Mouse (Mus musculus): ENCODE data around the gene Ubl3. TPM values are rescaled to one million over a fixed set of nuclear protein-coding genes. Genes with fewer than 3 reads are reported as not detected.

The Ubl3 gene
- total RNA-seq (2021), result 100 to 1,000 TPM in 1 of 2 experiments, 10 to 100 TPM in 1; 92.7 to 112 TPM
- polyA plus RNA-seq (2012; rRNA removed), result 43.6 and 55.3 TPM in 2 replicates
- long read RNA-seq, full-length matches to known transcripts, result 137 of 146 reads
- long read RNA-seq, partial matches to known transcripts, result 7 of 146 reads
- long read RNA-seq, other reads (novel, unspliced or antisense), result 2 of 146 reads

DNA sequence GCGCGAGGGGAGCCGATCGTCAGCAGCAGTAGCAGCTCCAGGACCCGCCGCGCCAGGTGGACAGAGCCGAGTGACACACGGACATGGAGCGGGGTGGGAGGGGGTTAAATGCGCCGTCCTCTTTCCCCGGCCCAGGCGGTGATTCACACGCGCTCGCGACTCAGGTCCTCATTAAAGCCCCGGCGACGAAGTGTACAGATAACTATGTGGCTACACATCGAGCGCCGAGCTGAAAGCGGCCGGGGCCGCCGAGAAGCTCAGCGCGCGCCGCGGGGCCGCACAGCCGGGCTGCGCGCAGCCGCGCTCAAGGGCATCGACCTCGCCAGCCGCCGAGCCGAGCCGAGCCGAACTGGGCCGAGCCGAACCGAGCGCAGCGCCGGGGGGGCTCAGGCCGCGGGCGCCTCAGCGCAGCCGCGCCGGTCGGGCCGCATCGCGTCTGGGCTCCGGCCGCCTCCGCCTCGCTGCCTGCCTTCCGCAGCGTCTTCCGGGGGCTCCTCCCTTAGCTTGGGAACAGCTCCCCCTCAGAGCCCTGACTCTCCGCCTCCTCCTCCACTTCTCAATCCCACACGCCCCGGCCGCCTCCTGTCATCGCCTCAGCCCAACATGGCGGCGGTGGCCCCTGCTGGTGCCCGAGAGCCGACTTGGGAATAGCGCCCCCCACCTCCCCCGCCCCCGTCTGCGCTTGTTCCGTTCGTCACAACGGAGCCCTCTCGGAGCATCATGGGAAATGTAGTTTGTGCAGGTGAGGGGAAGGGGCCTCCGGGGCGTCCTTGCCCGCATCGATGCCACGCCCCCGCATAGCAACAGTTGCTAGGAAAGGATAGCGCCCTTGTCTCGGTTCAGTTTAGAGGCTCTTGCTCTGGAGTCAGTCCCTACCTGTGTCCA is at the start of gene Ubl3:
Ubl3 (minus strand) TSS at position 603 of the 885 bp plus-strand sequence.
- DNase-seq, result peak; percentile 93 to 94
- H3K36me3 ChIP-seq (ENCODE audit: control insufficient read depth, insufficient read depth, low read length), result peaks cover 14% of the 10 kb centered on the region
- TF ChIP-seq POLR2A (IDR thresholded peaks at IDR 0.05; ENCODE audit: insufficient read depth, low read depth, low read length), result peak; percentile 72; the same call in 1 of the 2 replicates
- peak; percentile 47 for TF ChIP-seq CTCF (IDR thresholded peaks at IDR 0.05)
- no peak for TF ChIP-seq EP300 (IDR thresholded peaks at IDR 0.05; ENCODE audit: insufficient read depth, low read depth, low read length)
- peak within 1 kb of the TSS; percentile 88 for H3K27ac ChIP-seq
- under 1% methylated on average over 94 of the region's 95 CpGs for WGBS
- peak within 1 kb of the TSS; percentile 84 for H3K9ac ChIP-seq (ENCODE audit: low read depth, low read length)
- H3K79me2 ChIP-seq (replicated peaks; ENCODE audit: control insufficient read depth, insufficient read depth, low read length), result peaks cover 7% of the 10 kb centered on the region
- peaks cover 17% of the 10 kb centered on the region for H3K4me1 ChIP-seq (ENCODE audit: control insufficient read depth, insufficient read depth, low read length)
- H3K27me3 ChIP-seq (ENCODE audit: control insufficient read depth, insufficient read depth, low read length), result no peaks in the 10 kb centered on the region
- intact Hi-C loops (cut with DNase I), result loop anchor here (5.0 kb wide), 3 partner anchors 40 to 190 kb away; no protein-coding TSS in a partner anchor
- peak within 1 kb of the TSS; percentile 53 for H3K4me3 ChIP-seq

DNA sequence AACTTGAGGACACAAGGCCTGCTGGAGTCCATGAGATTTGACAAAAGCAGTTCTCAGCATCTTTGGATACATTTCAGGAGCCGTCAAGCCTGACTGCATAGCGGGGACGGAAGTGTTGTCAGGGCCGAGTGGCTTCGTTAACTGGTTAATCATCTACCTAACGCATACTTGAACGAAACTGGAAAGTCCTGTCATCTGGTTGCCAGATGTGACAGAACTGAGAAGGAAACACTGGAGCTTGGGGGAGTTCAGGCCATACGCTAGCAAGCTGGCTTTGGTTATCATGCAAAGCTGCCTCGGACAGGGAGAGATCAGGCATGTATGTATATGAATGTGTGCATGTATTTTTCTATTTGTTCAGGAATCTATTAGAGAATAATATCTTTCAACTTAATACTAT is 45.8 kb upstream of the Ubl3 start:
- DNase-seq, result no peak
- intact Hi-C loops (cut with DNase I), result no loop called here
- Histone ChIP-seq H3K9ac (ENCODE audit: low read depth, low read length) (no peak overlapping the region), H3K79me2 (replicated peaks; ENCODE audit: control insufficient read depth, insufficient read depth, low read length) (no peaks in the 10 kb centered on the region), H3K4me1 (ENCODE audit: control insufficient read depth, insufficient read depth, low read length) (no peaks in the 10 kb centered on the region), H3K36me3 (ENCODE audit: control insufficient read depth, insufficient read depth, low read length) (no peaks in the 10 kb centered on the region), H3K4me3 (no peak overlapping the region), H3K27me3 (ENCODE audit: control insufficient read depth, insufficient read depth, low read length) (no peaks in the 10 kb centered on the region), H3K27ac (no peak overlapping the region)
- WGBS, result 81% methylated on average over 9 of the region's 9 CpGs
- no peak for TF ChIP-seq POLR2A (IDR thresholded peaks at IDR 0.05; ENCODE audit: insufficient read depth, low read depth, low read length)
- no peak for TF ChIP-seq EP300 (IDR thresholded peaks at IDR 0.05; ENCODE audit: insufficient read depth, low read depth, low read length)
- no peak for TF ChIP-seq CTCF (IDR thresholded peaks at IDR 0.05)

GRCm38 (mm10) chr5:148596086-148596753 is 43.6 kb upstream of the Ubl3 start:
- no peak for DNase-seq
- H3K4me1 ChIP-seq (ENCODE audit: control insufficient read depth, insufficient read depth, low read length), result no peaks in the 10 kb centered on the region
- no peaks in the 10 kb centered on the region for H3K36me3 ChIP-seq (ENCODE audit: control insufficient read depth, insufficient read depth, low read length)
- H3K27ac ChIP-seq, result no peak overlapping the region
- H3K4me3 ChIP-seq, result no peak overlapping the region
- TF ChIP-seq POLR2A (IDR thresholded peaks at IDR 0.05; ENCODE audit: insufficient read depth, low read depth, low read length) (no peak), EP300 (IDR thresholded peaks at IDR 0.05; ENCODE audit: insufficient read depth, low read depth, low read length) (no peak), CTCF (IDR thresholded peaks at IDR 0.05) (no peak)
- H3K27me3 ChIP-seq (ENCODE audit: control insufficient read depth, insufficient read depth, low read length), result no peaks in the 10 kb centered on the region
- intact Hi-C loops (cut with DNase I), result no loop called here
- WGBS, result 66% methylated on average over 15 of the region's 15 CpGs
- H3K9ac ChIP-seq (ENCODE audit: low read depth, low read length), result no peak overlapping the region
- no peaks in the 10 kb centered on the region for H3K79me2 ChIP-seq (replicated peaks; ENCODE audit: control insufficient read depth, insufficient read depth, low read length)

DNA sequence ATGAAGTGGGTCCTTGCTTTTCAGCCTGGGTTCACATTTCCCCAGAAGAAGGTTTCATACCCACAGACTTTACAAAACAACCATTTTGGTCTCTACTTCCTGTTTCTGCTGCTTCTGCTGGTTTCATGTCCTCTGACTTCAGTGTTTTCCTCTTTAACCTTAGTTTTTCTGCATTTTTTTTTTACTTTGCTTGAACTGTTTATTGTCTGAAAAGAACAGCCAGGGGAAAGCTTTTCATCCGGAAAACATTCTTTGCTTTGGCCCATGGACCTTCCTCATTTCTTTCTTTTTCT is 42.8 kb upstream of the Ubl3 start:
- H3K4me3 ChIP-seq, result no peak overlapping the region
- WGBS, result 70% methylated on average over 1 of the region's 1 CpGs
- H3K36me3 ChIP-seq (ENCODE audit: control insufficient read depth, insufficient read depth, low read length), result no peaks in the 10 kb centered on the region
- TF ChIP-seq CTCF (IDR thresholded peaks at IDR 0.05), result no peak
- no peak for TF ChIP-seq POLR2A (IDR thresholded peaks at IDR 0.05; ENCODE audit: insufficient read depth, low read depth, low read length)
- TF ChIP-seq EP300 (IDR thresholded peaks at IDR 0.05; ENCODE audit: insufficient read depth, low read depth, low read length), result no peak
- H3K79me2 ChIP-seq (replicated peaks; ENCODE audit: control insufficient read depth, insufficient read depth, low read length), result no peaks in the 10 kb centered on the region
- H3K27ac ChIP-seq, result no peak overlapping the region
- no peak for DNase-seq
- H3K4me1 ChIP-seq (ENCODE audit: control insufficient read depth, insufficient read depth, low read length), result no peaks in the 10 kb centered on the region
- H3K9ac ChIP-seq (ENCODE audit: low read depth, low read length), result no peak overlapping the region
- H3K27me3 ChIP-seq (ENCODE audit: control insufficient read depth, insufficient read depth, low read length), result no peaks in the 10 kb centered on the region
- intact Hi-C loops (cut with DNase I), result no loop called here

GRCm38 (mm10) chr5:148594693-148595458 is 42.3 kb upstream of the Ubl3 start:
- H3K4me3 ChIP-seq, result no peak overlapping the region
- no peak overlapping the region for H3K27ac ChIP-seq
- DNase-seq, result no peak
- H3K79me2 ChIP-seq (replicated peaks; ENCODE audit: control insufficient read depth, insufficient read depth, low read length), result no peaks in the 10 kb centered on the region
- intact Hi-C loops (cut with DNase I), result no loop called here
- no peaks in the 10 kb centered on the region for H3K36me3 ChIP-seq (ENCODE audit: control insufficient read depth, insufficient read depth, low read length)
- no peaks in the 10 kb centered on the region for H3K4me1 ChIP-seq (ENCODE audit: control insufficient read depth, insufficient read depth, low read length)
- no peak overlapping the region for H3K9ac ChIP-seq (ENCODE audit: low read depth, low read length)
- TF ChIP-seq EP300 (IDR thresholded peaks at IDR 0.05; ENCODE audit: insufficient read depth, low read depth, low read length) (no peak), CTCF (IDR thresholded peaks at IDR 0.05) (no peak), POLR2A (IDR thresholded peaks at IDR 0.05; ENCODE audit: insufficient read depth, low read depth, low read length) (no peak)
- 82% methylated on average over 3 of the region's 3 CpGs for WGBS
- no peaks in the 10 kb centered on the region for H3K27me3 ChIP-seq (ENCODE audit: control insufficient read depth, insufficient read depth, low read length)

Data from heart, adult 2 months (tissue).